Mouse (Mus musculus): ENCODE results near the gene Astn2. TPM values are rescaled to one million over a fixed set of nuclear protein-coding genes. Genes with fewer than 3 reads are reported as not detected.

The Astn2 gene
- polyA plus RNA-seq, 1 experiment from 2014 or later, result 1.2 TPM

DNA sequence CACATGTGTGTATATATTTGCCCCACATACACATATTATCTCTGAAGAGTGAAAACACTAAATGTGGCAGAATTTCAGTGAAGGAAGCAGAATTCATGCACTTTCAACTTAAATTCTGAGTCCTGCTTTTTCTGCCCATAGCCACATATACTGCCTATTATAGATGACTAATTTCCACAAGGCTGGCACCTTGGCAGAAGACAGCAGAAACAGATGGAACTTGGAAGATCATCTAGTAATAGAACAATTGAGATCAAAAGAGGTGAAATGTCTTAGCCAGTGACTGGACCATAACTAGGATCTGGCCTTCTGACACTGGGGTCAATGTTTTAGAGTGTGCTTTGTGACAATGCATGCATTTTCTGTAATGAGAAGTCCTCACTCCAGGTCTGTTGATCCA, 119.4 kb downstream of the Astn2 start:
- no peaks in the 10 kb centered on the region for H3K4me1 ChIP-seq (replicated peaks; ENCODE audit: control insufficient read depth, insufficient read depth, low read length)
- H3K36me3 ChIP-seq (ENCODE audit: control insufficient read depth, insufficient read depth, low read length), result no peaks in the 10 kb centered on the region
- no peak overlapping the region for H3K4me2 ChIP-seq (replicated peaks; ENCODE audit: low read depth, low read length)
- DNase-seq (ENCODE audit: low spot score) (no peak), ATAC-seq (ENCODE audit: low FRiP score) (no peak)
- no peak overlapping the region for H3K27ac ChIP-seq (ENCODE audit: low read depth, low read length)
- no peaks in the 10 kb centered on the region for H3K27me3 ChIP-seq (ENCODE audit: control insufficient read depth, insufficient read depth, low read length)
- H3K4me3 ChIP-seq (ENCODE audit: low read depth, low read length), result no peak overlapping the region
- H3K9ac ChIP-seq (ENCODE audit: low read depth, low read length), result no peak overlapping the region
- H3K9me3 ChIP-seq (ENCODE audit: control insufficient read depth, low read length), result no peaks in the 10 kb centered on the region

DNA sequence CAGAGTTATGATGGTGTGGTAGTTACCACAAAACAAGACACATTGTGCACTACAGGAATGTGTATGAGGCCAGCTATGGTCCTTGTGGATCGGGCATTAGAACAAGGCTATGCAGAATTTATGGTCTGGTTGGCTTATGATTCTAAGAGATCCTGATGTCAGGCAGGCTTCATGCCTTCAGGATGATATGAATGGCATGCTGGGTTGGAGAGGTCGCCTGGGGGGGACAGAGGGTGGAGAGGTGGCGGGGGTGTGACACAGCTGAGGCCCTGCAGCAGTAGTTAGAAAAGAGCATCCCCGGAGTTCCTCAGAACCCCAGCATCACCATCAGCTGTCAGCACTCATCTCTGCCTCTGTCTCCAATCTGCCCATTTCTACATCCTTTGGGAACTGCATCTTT, 128.3 kb downstream of the Astn2 start:
- no peaks in the 10 kb centered on the region for H3K36me3 ChIP-seq (ENCODE audit: control insufficient read depth, insufficient read depth, low read length)
- 60% methylated on average over 4 of the region's 4 CpGs for WGBS
- no peak overlapping the region for H3K4me3 ChIP-seq (ENCODE audit: low read depth, low read length)
- H3K9ac ChIP-seq (ENCODE audit: low read depth, low read length), result no peak overlapping the region
- H3K4me1 ChIP-seq (replicated peaks; ENCODE audit: control insufficient read depth, insufficient read depth, low read length), result no peaks in the 10 kb centered on the region
- no peak for DNase-seq (ENCODE audit: low spot score)
- H3K4me2 ChIP-seq (replicated peaks; ENCODE audit: low read depth, low read length), result no peak overlapping the region
- no peak for ATAC-seq (ENCODE audit: low FRiP score)
- no peaks in the 10 kb centered on the region for H3K9me3 ChIP-seq (ENCODE audit: control insufficient read depth, low read length)
- no peaks in the 10 kb centered on the region for H3K27me3 ChIP-seq (ENCODE audit: control insufficient read depth, insufficient read depth, low read length)
- no peak overlapping the region for H3K27ac ChIP-seq (ENCODE audit: low read depth, low read length)

DNA sequence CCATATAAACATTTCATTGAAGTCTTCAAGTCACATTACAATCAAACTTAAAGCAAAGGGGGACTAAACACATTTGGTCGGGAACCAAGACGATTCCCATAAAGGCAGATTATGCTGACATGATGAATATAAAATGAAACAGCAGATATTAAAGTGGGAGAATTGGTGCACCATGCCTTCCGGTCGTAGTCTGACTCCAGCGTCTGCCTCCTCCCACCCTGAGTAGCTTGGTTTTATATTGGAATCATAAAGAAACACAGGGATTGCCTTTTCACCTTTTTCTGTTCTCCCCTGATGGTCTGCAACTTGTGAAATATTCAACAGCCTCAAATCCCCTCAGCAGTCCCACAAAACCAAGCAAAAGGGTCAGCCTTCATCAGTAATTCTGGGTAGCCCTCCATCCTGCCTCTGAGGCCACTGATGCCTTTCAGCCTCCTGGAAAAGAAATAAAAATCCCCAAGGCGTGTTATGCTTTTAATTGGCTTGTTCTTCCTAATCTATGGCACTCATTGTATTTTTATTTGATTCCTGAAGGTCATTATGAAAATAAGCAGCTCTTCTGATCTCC, 132.8 kb downstream of the Astn2 start:
- no peak for ATAC-seq (ENCODE audit: low FRiP score)
- 79% methylated on average over 6 of the region's 6 CpGs for WGBS
- Histone ChIP-seq H3K27me3 (ENCODE audit: control insufficient read depth, insufficient read depth, low read length) (no peaks in the 10 kb centered on the region), H3K36me3 (ENCODE audit: control insufficient read depth, insufficient read depth, low read length) (no peaks in the 10 kb centered on the region), H3K4me2 (replicated peaks; ENCODE audit: low read depth, low read length) (no peak overlapping the region), H3K4me3 (ENCODE audit: low read depth, low read length) (no peak overlapping the region), H3K9ac (ENCODE audit: low read depth, low read length) (no peak overlapping the region), H3K27ac (ENCODE audit: low read depth, low read length) (no peak overlapping the region), H3K9me3 (ENCODE audit: control insufficient read depth, low read length) (no peaks in the 10 kb centered on the region), H3K4me1 (replicated peaks; ENCODE audit: control insufficient read depth, insufficient read depth, low read length) (no peaks in the 10 kb centered on the region)
- DNase-seq (ENCODE audit: low spot score), result no peak

DNA sequence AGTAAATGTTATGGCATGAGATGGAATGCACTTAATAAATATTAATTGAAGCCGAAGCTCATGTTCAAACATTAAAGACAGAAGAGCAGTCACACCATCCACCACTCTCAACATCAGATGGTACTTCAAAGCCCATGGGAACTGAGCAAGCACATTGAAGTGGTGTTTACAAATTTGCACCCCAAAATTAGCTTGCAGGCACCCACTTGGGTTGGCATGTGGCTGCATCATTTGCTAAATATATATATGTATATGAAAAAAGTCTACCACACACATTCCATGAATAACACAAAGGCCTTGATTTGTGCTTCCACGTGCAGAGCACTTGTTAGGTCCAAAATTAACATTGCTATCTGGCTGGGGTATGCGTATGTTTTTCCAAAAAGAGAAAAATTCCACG, 140.4 kb downstream of the Astn2 start:
- WGBS, result 91% methylated on average over 4 of the region's 4 CpGs
- Histone ChIP-seq H3K27me3 (ENCODE audit: control insufficient read depth, insufficient read depth, low read length) (no peaks in the 10 kb centered on the region), H3K4me1 (replicated peaks; ENCODE audit: control insufficient read depth, insufficient read depth, low read length) (no peaks in the 10 kb centered on the region), H3K4me2 (replicated peaks; ENCODE audit: low read depth, low read length) (no peak overlapping the region), H3K9ac (ENCODE audit: low read depth, low read length) (no peak overlapping the region), H3K9me3 (ENCODE audit: control insufficient read depth, low read length) (no peaks in the 10 kb centered on the region), H3K27ac (ENCODE audit: low read depth, low read length) (no peak overlapping the region), H3K4me3 (ENCODE audit: low read depth, low read length) (no peak overlapping the region), H3K36me3 (ENCODE audit: control insufficient read depth, insufficient read depth, low read length) (no peaks in the 10 kb centered on the region)
- DNase-seq (ENCODE audit: low spot score) (no peak), ATAC-seq (ENCODE audit: low FRiP score) (no peak)

DNA sequence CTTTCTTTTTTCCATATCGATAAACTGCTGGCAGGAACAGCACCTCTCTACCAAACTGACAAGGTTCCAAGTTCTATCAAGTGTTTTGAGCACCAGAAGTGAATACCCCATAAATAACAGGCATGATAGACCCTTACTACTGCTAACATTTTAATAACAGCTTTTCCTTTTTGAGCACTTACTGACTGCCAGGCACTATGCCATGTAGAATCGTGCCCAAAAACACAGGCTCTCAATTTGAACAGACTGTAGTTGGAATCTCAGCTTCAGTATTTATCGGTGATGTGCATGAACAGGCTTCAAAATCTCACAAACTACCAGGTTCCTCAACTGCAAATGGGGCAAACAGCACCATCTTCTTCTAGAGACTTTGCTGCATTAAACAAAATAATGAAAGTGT, 143.1 kb downstream of the Astn2 start:
- H3K4me3 ChIP-seq (ENCODE audit: low read depth, low read length), result no peak overlapping the region
- H3K4me2 ChIP-seq (replicated peaks; ENCODE audit: low read depth, low read length), result no peak overlapping the region
- DNase-seq (ENCODE audit: low spot score) (no peak), ATAC-seq (ENCODE audit: low FRiP score) (no peak)
- no peaks in the 10 kb centered on the region for H3K4me1 ChIP-seq (replicated peaks; ENCODE audit: control insufficient read depth, insufficient read depth, low read length)
- H3K36me3 ChIP-seq (ENCODE audit: control insufficient read depth, insufficient read depth, low read length), result no peaks in the 10 kb centered on the region
- no peak overlapping the region for H3K9ac ChIP-seq (ENCODE audit: low read depth, low read length)
- H3K9me3 ChIP-seq (ENCODE audit: control insufficient read depth, low read length), result no peaks in the 10 kb centered on the region
- no peak overlapping the region for H3K27ac ChIP-seq (ENCODE audit: low read depth, low read length)
- 96% methylated on average over 3 of the region's 3 CpGs for WGBS
- H3K27me3 ChIP-seq (ENCODE audit: control insufficient read depth, insufficient read depth, low read length), result no peaks in the 10 kb centered on the region

DNA sequence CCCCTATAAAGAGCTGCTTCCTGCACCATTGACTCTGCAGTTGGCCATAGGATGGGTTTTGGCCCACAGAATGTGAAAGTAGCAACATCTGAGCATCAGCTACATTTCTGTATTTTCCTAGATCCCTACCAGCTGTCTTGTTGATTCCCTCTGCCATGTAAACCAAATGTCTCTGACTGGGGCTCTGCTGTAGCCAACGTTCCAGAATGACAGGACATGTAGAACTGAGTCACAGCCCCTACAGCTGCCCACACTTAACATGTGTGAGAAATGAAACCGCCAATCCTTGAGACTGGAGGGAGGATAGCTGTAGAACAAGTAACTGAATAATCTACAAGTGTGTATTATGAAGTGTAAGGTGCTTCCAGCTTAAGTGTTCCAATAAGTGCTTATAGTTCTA, 145.5 kb downstream of the Astn2 start:
- Histone ChIP-seq H3K4me1 (replicated peaks; ENCODE audit: control insufficient read depth, insufficient read depth, low read length) (no peaks in the 10 kb centered on the region), H3K36me3 (ENCODE audit: control insufficient read depth, insufficient read depth, low read length) (no peaks in the 10 kb centered on the region), H3K27ac (ENCODE audit: low read depth, low read length) (no peak overlapping the region), H3K9ac (ENCODE audit: low read depth, low read length) (no peak overlapping the region), H3K4me2 (replicated peaks; ENCODE audit: low read depth, low read length) (no peak overlapping the region), H3K4me3 (ENCODE audit: low read depth, low read length) (no peak overlapping the region), H3K27me3 (ENCODE audit: control insufficient read depth, insufficient read depth, low read length) (no peaks in the 10 kb centered on the region), H3K9me3 (ENCODE audit: control insufficient read depth, low read length) (no peaks in the 10 kb centered on the region)
- no peak for ATAC-seq (ENCODE audit: low FRiP score)
- DNase-seq (ENCODE audit: low spot score), result no peak
- 85% methylated on average over 2 of the region's 2 CpGs for WGBS

DNA sequence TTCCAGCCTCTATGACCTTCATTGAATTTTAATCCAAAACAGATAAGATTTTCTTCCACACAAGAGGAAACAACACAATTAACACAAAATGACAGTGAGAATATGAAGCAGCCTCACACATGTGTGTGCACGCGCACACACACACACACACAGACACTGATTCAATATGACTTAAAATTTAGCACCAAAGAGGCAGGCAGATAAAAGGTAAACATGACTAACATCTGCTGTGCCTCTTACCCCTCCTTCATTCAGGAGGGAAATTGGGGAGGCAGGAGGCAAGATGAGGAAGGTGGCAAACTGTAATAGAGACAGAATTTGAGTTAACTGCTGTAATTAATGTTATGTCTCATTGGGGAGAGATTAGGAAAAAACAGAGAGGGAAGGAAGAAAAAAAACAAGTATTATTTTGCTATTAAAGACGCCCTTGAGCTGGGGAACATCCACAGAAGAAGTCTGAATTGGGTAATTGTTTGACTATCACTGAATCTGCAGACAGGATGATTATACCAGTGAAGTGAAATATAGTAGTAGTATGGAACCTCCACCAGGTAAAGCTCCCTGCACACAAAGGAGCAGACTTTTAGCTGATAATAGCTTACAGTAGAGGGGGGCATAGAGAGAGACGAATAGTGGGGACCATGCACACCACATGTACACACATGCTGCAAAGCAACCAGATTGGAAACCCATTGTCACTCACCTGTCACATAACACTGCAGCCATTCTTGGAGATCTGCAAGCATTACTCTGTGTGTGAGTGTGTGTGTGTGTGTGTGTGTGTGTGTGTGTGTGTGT, 149.5 kb downstream of the Astn2 start:
- no peaks in the 10 kb centered on the region for H3K9me3 ChIP-seq (ENCODE audit: control insufficient read depth, low read length)
- H3K9ac ChIP-seq (ENCODE audit: low read depth, low read length), result no peak overlapping the region
- ATAC-seq (ENCODE audit: low FRiP score), result no peak
- DNase-seq (ENCODE audit: low spot score), result no peak
- H3K4me3 ChIP-seq (ENCODE audit: low read depth, low read length), result no peak overlapping the region
- H3K27ac ChIP-seq (ENCODE audit: low read depth, low read length), result no peak overlapping the region
- no peak overlapping the region for H3K4me2 ChIP-seq (replicated peaks; ENCODE audit: low read depth, low read length)
- no peaks in the 10 kb centered on the region for H3K36me3 ChIP-seq (ENCODE audit: control insufficient read depth, insufficient read depth, low read length)
- no peaks in the 10 kb centered on the region for H3K4me1 ChIP-seq (replicated peaks; ENCODE audit: control insufficient read depth, insufficient read depth, low read length)
- WGBS, result 89% methylated on average over 4 of the region's 4 CpGs
- H3K27me3 ChIP-seq (ENCODE audit: control insufficient read depth, insufficient read depth, low read length), result no peaks in the 10 kb centered on the region

DNA sequence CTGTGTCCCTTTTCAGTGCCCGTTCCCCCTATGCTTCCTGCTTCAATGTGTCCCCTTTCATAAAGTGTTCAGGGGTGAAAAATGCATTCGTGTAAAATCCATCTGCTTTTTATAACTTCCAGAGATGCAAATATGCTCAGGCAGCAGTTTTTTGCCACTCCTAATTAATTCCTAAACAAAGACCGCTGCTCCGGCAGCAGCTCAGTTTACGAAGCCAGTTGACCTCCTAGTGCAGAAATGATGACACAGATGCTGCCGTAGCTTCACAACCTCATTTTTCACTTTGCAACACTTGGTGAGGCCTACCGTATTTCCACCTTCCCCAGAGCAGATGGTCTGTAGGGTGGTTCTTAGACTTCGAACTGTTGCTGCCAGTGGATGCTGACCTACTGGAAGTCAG, 155.9 kb downstream of the Astn2 start:
- H3K9ac ChIP-seq (ENCODE audit: low read depth, low read length), result no peak overlapping the region
- no peak overlapping the region for H3K4me2 ChIP-seq (replicated peaks; ENCODE audit: low read depth, low read length)
- DNase-seq (ENCODE audit: low spot score), result no peak
- no peaks in the 10 kb centered on the region for H3K27me3 ChIP-seq (ENCODE audit: control insufficient read depth, insufficient read depth, low read length)
- H3K36me3 ChIP-seq (ENCODE audit: control insufficient read depth, insufficient read depth, low read length), result no peaks in the 10 kb centered on the region
- no peaks in the 10 kb centered on the region for H3K9me3 ChIP-seq (ENCODE audit: control insufficient read depth, low read length)
- no peak overlapping the region for H3K4me3 ChIP-seq (ENCODE audit: low read depth, low read length)
- no peak overlapping the region for H3K27ac ChIP-seq (ENCODE audit: low read depth, low read length)
- H3K4me1 ChIP-seq (replicated peaks; ENCODE audit: control insufficient read depth, insufficient read depth, low read length), result no peaks in the 10 kb centered on the region
- 64% methylated on average over 8 of the region's 8 CpGs for WGBS
- no peak for ATAC-seq (ENCODE audit: low FRiP score)

DNA sequence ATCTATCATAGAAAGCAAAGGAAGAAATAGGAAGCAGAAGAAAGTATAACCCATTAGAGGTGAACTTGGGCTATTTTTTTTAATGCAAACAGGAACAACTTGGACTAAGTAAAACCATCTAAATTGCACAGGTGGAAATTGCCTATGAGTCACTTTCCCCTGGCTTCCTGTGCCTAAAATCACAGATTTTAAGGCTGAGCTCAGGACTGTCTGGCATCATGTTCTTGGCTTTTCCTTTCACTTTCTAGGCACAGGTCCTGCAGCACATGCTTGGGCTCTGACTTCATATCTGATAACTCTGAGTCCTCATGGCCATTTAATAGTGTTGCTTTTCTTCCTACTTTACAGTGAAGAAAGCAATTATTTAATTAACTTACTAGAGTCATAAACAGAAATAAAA, 161.7 kb downstream of the Astn2 start:
- H3K27me3 ChIP-seq (ENCODE audit: control insufficient read depth, insufficient read depth, low read length), result no peaks in the 10 kb centered on the region
- no peak overlapping the region for H3K4me3 ChIP-seq (ENCODE audit: low read depth, low read length)
- no peak overlapping the region for H3K27ac ChIP-seq (ENCODE audit: low read depth, low read length)
- H3K9ac ChIP-seq (ENCODE audit: low read depth, low read length), result no peak overlapping the region
- H3K36me3 ChIP-seq (ENCODE audit: control insufficient read depth, insufficient read depth, low read length), result no peaks in the 10 kb centered on the region
- DNase-seq (ENCODE audit: low spot score) (no peak), ATAC-seq (ENCODE audit: low FRiP score) (no peak)
- H3K9me3 ChIP-seq (ENCODE audit: control insufficient read depth, low read length), result no peaks in the 10 kb centered on the region
- no peak overlapping the region for H3K4me2 ChIP-seq (replicated peaks; ENCODE audit: low read depth, low read length)
- H3K4me1 ChIP-seq (replicated peaks; ENCODE audit: control insufficient read depth, insufficient read depth, low read length), result no peaks in the 10 kb centered on the region

Measured in hindbrain, embryonic 11.5 days (tissue).